Mouse (Mus musculus) erythroblast, embryonic 14.5 days (primary cell): ENCODE measurements around the gene Frmd8. TPM values are rescaled to one million over a fixed set of nuclear protein-coding genes. Genes with fewer than 3 reads are reported as not detected.
A peak's percentile ranks its signal among the peaks of the same experiment; 100 is the strongest.

Experiments used
- H3K27me3 ChIP-seq: 2 replicates; pipeline ENCODE4 v1.6.1; 2012; ENCODE audit warnings: inconsistent platforms; ENCODE audit not compliant: control insufficient read depth
- H3K36me3 ChIP-seq: 2 replicates; pipeline ENCODE4 v1.6.1; 2012; ENCODE audit warnings: mild to moderate bottlenecking, inconsistent platforms; ENCODE audit not compliant: control insufficient read depth
- H3K4me1 ChIP-seq: 2 replicates; pipeline ENCODE4 v1.6.1; 2012; ENCODE audit warnings: inconsistent platforms; ENCODE audit not compliant: control insufficient read depth
- H3K4me3 ChIP-seq: replicated peaks from 2 replicates; pipeline ENCODE3; 2012; ENCODE audit warnings: moderate library complexity, mild to moderate bottlenecking, inconsistent platforms
- H3K9me3 ChIP-seq: 2 replicates; pipeline ENCODE4 v1.6.1; 2012; ENCODE audit warnings: low read length, inconsistent platforms, mixed read lengths; ENCODE audit not compliant: control insufficient read depth
- GATA1 ChIP-seq: IDR thresholded peaks from 2 replicates; pipeline ENCODE4 v1.6.1; 2012; ENCODE audit warnings: low read length, inconsistent platforms, mixed read lengths
- TAL1 ChIP-seq: IDR thresholded peaks from 3 replicates; pipeline ENCODE4 v1.6.1; 2012; ENCODE audit warnings: low read length, inconsistent platforms, mixed read lengths
- polyA plus RNA-seq: library from polyadenylated mRNA; stranded (reverse); fragments of >175 nt; gene quantifications from 2 replicates; pipeline ENCODE4 v1.2.3, GENCODE M21; 2012

Frmd8 gene
- polyA plus RNA-seq, 1 experiment, result 0.75 TPM

- no peaks in the 10 kb centered on the region for H3K9me3 ChIP-seq
- H3K36me3 ChIP-seq, result no peaks in the 10 kb centered on the region
- H3K4me1 ChIP-seq, result peaks cover 60% of the 10 kb centered on the region
- H3K27me3 ChIP-seq, result no peaks in the 10 kb centered on the region
- no peak for TF ChIP-seq TAL1
- TF ChIP-seq GATA1, result no peak
- H3K4me3 ChIP-seq, result peak overlapping the region; percentile 44
Observed at GRCm38 (mm10) chr19:5806809-5807205, 68.3 kb downstream of the Frmd8 start.

GRCm38 (mm10) chr19:5806051-5806808 is 68.8 kb downstream of the Frmd8 start:
- Histone ChIP-seq H3K27me3 (no peaks in the 10 kb centered on the region), H3K36me3 (peaks cover 3% of the 10 kb centered on the region), H3K9me3 (no peaks in the 10 kb centered on the region), H3K4me3 (peak overlapping the region; percentile 28), H3K4me1 (peaks cover 57% of the 10 kb centered on the region)
- no peak for TF ChIP-seq GATA1
- no peak for TF ChIP-seq TAL1

DNA sequence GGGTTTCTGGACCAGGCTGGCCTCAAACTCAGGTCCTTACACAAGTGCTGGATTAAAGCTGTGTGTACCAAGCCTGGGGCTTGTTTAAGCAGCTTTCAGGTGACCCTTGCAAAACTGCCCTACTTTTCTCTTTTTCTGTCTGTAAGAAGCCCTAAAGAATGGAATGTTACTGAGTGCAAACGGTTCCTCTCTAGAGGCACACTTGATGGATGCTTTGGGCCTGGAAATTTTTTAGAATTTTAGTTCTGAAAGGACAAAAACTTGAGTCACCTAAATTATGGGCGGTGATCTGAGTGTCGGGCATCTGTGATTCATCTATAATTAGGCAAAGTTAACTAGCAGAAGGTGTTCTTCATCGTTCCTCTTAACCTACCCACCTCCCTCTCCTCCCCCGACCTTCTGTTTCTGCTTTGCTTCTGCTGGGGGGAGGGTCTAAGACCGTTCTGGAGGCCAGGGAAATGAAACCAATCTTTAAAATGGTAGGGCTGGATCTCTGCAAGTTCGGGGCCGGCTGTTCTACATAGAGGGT is 70.6 kb downstream of the Frmd8 start:
- Histone ChIP-seq H3K36me3 (peaks cover 21% of the 10 kb centered on the region), H3K4me1 (peaks cover 49% of the 10 kb centered on the region), H3K9me3 (no peaks in the 10 kb centered on the region), H3K4me3 (peak overlapping the region; percentile 70), H3K27me3 (no peaks in the 10 kb centered on the region)
- TF ChIP-seq GATA1, result no peak
- no peak for TF ChIP-seq TAL1

DNA sequence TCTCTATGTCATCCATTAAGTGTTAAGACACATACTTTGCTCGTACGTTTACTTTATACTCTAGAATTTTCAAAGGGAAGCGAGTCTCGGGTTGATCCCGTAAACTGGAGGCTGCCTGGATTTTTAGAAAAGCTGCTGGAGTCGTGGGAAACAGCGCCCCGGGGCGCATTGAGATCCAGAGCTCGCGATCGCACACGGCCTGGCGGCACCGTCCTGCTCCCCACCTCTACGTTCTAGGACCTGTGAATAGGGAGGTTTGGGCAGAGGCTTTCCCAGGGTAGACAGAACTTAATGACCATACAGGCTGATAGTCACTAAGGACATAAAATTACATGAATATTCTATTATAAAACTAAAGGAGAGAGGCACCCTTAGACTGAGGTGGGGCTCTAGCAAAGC is 71.2 kb downstream of the Frmd8 start:
- peak overlapping the region; percentile 70 for H3K4me3 ChIP-seq
- H3K4me1 ChIP-seq, result peaks cover 49% of the 10 kb centered on the region
- no peaks in the 10 kb centered on the region for H3K9me3 ChIP-seq
- peaks cover 27% of the 10 kb centered on the region for H3K36me3 ChIP-seq
- H3K27me3 ChIP-seq, result no peaks in the 10 kb centered on the region
- no peak for TF ChIP-seq TAL1
- TF ChIP-seq GATA1, result no peak

GRCm38 (mm10) chr19:5803041-5803880 is 71.8 kb downstream of the Frmd8 start:
- Histone ChIP-seq H3K9me3 (no peaks in the 10 kb centered on the region), H3K4me1 (peaks cover 47% of the 10 kb centered on the region), H3K4me3 (peak overlapping the region; percentile 70), H3K27me3 (no peaks in the 10 kb centered on the region), H3K36me3 (peaks cover 33% of the 10 kb centered on the region)
- no peak for TF ChIP-seq TAL1
- TF ChIP-seq GATA1, result no peak

DNA sequence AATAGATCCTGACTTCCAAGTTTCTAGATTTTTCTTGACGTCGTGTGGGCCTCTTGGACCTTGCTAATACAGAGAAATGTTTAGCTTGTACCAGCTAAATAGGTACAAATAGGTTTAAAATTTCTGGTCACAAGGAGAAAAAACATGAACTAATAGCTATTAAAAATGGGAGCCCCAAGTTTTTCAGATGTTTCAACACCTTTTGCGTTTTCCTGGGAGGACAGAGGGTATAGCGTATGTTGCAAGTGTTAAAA is 72.4 kb downstream of the Frmd8 start:
- H3K9me3 ChIP-seq, result no peaks in the 10 kb centered on the region
- H3K4me3 ChIP-seq, result peak overlapping the region; percentile 70
- no peaks in the 10 kb centered on the region for H3K27me3 ChIP-seq
- H3K36me3 ChIP-seq, result peaks cover 39% of the 10 kb centered on the region
- TF ChIP-seq GATA1, result no peak
- no peak for TF ChIP-seq TAL1
- H3K4me1 ChIP-seq, result peaks cover 50% of the 10 kb centered on the region

DNA sequence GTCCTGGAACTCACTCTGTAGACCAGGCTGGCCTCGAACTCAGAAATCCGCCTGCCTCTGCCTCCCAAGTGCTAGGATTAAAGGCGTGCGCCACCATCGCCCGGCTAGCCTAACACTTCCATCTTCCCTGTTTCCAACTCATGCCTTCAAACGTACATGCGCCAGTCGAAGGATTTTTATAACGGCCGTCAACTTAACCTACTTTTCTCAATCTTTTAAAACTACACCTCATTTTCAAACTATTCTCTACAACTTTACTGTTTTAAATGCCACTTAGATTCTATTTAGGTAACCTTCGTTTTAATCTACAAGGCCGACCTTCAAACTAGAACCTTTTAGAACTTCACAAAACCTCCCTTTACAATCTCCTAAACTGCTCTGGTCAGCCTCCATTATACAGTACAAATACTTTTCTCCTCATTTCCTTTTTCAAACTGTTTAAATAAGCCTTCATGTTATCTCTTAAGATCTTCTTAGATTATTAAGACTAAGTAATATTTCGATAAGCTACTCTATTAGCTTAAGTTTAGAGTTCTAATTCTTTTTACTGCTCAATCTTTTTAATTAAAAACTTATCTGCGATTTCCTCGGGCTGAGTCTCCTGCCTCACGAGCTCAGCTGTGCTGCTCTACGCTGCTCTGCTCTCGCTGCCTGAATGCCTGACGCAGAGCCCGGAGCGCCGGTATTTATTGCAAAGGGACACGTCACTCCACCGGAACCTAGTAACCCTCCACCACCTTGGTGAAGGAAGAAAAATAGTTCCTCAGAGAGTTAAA is 72.9 kb downstream of the Frmd8 start:
- no peak for TF ChIP-seq TAL1
- no peak for TF ChIP-seq GATA1
- H3K27me3 ChIP-seq, result no peaks in the 10 kb centered on the region
- H3K36me3 ChIP-seq, result peaks cover 44% of the 10 kb centered on the region
- no peaks in the 10 kb centered on the region for H3K9me3 ChIP-seq
- peak overlapping the region; percentile 70 for H3K4me3 ChIP-seq
- H3K4me1 ChIP-seq, result peaks cover 50% of the 10 kb centered on the region

DNA sequence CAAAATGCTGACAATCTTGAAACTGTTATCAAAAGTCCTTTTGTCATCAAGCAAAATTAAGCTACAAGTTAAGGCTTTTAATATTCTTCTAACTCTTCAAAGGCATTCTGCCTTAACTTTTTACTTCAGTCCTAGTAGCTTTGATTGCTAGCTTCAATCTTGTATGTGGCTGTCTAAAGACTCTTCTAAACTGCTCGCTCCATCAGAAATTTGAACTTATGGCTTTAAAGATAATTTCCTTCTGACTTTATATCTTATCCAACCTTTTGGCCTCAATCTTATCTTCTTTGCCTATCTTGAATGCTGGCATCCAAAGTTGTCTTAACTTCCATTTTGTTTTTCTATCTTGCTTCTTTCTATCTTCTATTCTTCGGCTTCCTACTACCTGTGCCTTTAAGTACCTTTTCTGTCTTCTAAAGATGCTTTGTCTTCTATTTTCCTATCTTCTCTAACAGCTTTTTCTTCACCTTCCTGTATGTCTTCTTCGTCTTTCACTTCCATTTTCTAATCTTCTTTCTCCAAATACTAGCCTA is 73.6 kb downstream of the Frmd8 start:
- Histone ChIP-seq H3K9me3 (no peaks in the 10 kb centered on the region), H3K36me3 (peaks cover 51% of the 10 kb centered on the region), H3K4me1 (peaks cover 50% of the 10 kb centered on the region), H3K27me3 (no peaks in the 10 kb centered on the region), H3K4me3 (peak overlapping the region; percentile 70)
- TF ChIP-seq GATA1 (peak; percentile 93), TAL1 (no peak)
